Mouse (Mus musculus) 3T3-L1 (cell line): ENCODE results near the gene Hephl1.

Experiments used
- DNase-seq: peaks from one replicate; pipeline ENCODE4 v3.0.0-alpha.2; 2015; ENCODE audit warnings: low read depth, low spot score

Hephl1 gene

GRCm38 (mm10) chr9:15060847-15061246, 51.1 kb downstream of the Hephl1 start:
- no peak for DNase-seq

GRCm38 (mm10) chr9:15060026-15060425, 51.9 kb downstream of the Hephl1 start:
- no peak for DNase-seq

- DNase-seq: no peak
Observed at GRCm38 (mm10) chr9:15045740-15046139, 66.2 kb downstream of the Hephl1 start.

GRCm38 (mm10) chr9:15045084-15045669, 66.7 kb downstream of the Hephl1 start, which contains the start of gene Panx1:
TSS of gene Panx1 (minus strand) at chr9:15045478.
- DNase-seq: no peak

GRCm38 (mm10) chr9:15044391-15045083, 67.4 kb downstream of the Hephl1 start:
- no peak for DNase-seq

- DNase-seq: no peak
Observed at GRCm38 (mm10) chr9:15041556-15041955, 70.4 kb downstream of the Hephl1 start.

GRCm38 (mm10) chr9:15039848-15040247, 72.1 kb downstream of the Hephl1 start:
- DNase-seq: no peak

GRCm38 (mm10) chr9:15037704-15038103, 74.2 kb downstream of the Hephl1 start:
- DNase-seq: no peak

GRCm38 (mm10) chr9:15037237-15037636, 74.7 kb downstream of the Hephl1 start:
- no peak for DNase-seq

- no peak for DNase-seq
Observed at GRCm38 (mm10) chr9:15036807-15037206, 75.1 kb downstream of the Hephl1 start.

GRCm38 (mm10) chr9:15036405-15036804, 75.5 kb downstream of the Hephl1 start:
- no peak for DNase-seq

GRCm38 (mm10) chr9:15035979-15036378, 75.9 kb downstream of the Hephl1 start:
- no peak for DNase-seq

GRCm38 (mm10) chr9:15034546-15035273, 77.2 kb downstream of the Hephl1 start:
- no peak for DNase-seq

GRCm38 (mm10) chr9:15033568-15034160, 78.2 kb downstream of the Hephl1 start:
- DNase-seq: peak; percentile 69

GRCm38 (mm10) chr9:15032797-15033196, 79.1 kb downstream of the Hephl1 start:
- DNase-seq: no peak

GRCm38 (mm10) chr9:15030771-15031170, 81.1 kb downstream of the Hephl1 start:
- DNase-seq: no peak

GRCm38 (mm10) chr9:15029025-15029727, 82.7 kb downstream of the Hephl1 start:
- peak; percentile 67 for DNase-seq

- DNase-seq: no peak
Observed at GRCm38 (mm10) chr9:15027725-15028124, 84.2 kb downstream of the Hephl1 start.

GRCm38 (mm10) chr9:15023049-15023448, 88.9 kb downstream of the Hephl1 start:
- no peak for DNase-seq

GRCm38 (mm10) chr9:15021156-15021555, 90.8 kb downstream of the Hephl1 start:
- DNase-seq: no peak

GRCm38 (mm10) chr9:15020561-15021080, 91.3 kb downstream of the Hephl1 start:
- no peak for DNase-seq
